Mouse (Mus musculus) embryo, embryonic 11.5 days (tissue): Measurements from ENCODE around the gene Nemf.
"Not testable (repeated sequence)": the region's sequence is repeated elsewhere in the genome, so short reads cannot be mapped to it uniquely, and the experiment has no call there.

Experiments
- DNase-seq: peaks from one replicate; pipeline ENCODE4 v3.0.0-alpha.2; 2012; ENCODE audit warnings: low read depth, low spot score

Nemf gene

DNA sequence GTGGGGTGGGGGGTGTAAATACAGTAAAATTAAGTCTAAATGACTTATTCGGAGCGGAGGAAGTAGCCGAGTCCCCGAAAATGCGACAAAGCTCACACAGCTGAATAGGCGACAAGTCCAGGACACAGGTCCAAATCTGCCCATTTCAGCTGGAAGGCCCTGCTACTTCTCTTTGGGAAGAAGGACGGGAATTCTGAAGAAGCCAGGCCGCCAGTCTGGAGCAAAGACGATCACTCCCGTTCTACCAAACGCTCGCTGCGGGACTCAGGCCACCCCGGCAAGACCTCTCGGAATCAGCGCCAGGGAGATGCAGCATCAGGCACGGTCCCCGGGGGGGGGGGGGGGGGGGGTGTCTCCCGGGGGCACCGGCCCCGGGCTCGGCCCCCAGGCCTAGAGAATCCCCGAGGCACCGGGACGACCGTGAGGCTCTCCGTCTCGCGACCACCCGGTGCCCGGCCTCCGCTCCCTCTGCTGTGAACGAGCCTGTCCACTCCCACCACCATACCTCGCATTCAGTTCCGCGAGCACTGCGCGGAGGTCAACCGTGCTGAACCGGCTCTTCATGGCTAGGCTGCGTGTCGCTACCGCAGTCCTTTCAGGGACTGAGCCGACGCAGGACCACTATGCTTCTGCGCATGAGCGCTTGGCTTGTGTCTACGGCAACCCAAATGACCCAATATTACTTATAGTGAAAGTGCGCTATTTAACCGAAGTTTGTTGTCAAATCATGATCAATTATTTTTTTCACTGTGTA, at the start of gene Nemf:
Gene Nemf, minus strand, starts transcription at position 620 of the 754 bp plus-strand sequence.
- peak; percentile 83 for DNase-seq

DNA sequence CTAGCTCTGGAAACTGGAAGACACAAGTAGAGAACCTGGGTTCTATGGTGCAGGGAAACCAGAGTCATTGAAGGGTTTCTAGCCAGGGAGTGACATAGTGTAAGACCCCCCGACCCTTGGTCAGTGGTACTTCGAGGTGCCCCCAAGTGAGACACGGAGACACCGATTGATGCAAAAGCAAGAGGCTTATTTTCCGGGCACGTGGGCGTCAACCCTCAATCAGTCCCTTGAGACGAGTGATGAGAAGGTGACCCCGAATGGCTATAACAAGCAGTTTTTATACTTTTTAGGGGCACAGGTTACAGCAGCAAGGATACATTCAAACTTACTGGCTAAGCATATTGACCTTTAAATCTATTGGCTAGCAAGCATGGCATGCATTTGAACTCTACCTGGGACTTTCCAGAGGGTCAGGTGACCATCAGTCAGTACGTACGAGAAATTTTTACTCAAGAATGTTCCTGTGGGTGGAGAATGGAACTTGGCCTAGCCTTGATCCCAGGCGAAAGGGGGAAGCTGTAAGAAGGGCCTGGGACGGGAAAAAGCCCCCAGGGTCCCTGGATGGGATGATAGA, 45.7 kb upstream of the Nemf start:
- no peak for DNase-seq

DNA sequence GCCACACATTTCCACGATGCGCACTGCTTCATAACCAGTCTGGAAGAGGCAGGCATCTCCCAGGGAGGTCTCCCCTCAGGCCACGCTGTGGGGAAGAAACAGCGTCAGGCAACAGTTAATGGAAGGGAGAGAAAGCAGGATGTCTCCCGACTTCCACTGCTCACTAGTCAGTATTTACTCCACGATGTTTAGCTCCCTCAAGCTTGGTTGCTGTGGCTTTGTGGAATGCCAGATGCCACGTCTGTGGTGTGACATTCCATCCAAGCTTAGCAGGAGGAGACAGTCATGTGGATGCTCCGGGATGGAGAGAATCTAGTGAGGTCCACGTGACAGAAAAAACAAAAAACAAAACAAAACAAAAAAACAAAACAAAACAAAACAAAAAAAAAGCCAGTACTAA, 45.1 kb upstream of the Nemf start:
- DNase-seq, result no peak

DNA sequence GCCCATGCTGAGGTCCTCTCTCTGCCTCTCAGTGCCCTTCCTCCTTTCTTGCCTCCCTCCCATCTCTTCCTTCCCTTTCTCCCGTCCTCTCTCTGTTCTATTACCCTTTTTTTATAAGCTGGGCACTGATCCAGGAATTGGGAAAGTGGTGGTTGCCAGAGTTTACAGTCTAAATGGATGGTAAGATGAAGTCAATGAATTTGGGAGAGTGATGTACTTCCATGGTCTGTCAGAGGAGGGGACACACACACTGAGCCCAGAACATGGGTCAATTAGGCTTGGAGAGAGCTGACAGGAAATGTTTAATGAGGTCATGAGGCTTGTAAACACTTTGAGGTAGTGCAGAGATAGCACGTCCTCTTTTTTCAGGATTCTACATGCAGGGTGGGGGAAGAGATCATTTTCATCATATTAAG, 43.9 kb upstream of the Nemf start:
- no peak for DNase-seq

DNA sequence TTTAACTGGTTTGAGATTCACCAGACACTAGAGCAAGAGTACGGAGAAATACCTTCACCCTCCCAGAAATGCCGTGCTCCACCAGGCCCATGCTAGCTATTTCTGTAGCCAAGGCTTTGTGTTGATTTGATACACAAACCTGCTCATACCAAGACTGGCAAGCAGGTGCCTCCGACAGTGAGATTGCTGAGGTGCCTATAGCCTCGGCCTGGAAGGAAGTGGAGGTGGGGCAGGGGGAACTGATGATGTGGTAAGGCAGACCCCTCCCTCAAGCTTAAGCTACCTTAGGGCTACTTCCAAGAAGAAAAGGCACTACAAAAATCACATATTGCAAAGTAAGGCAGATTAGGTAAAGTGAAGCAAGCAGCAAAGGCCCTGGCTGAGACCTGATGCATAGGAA, 43.4 kb upstream of the Nemf start:
- no peak for DNase-seq

DNA sequence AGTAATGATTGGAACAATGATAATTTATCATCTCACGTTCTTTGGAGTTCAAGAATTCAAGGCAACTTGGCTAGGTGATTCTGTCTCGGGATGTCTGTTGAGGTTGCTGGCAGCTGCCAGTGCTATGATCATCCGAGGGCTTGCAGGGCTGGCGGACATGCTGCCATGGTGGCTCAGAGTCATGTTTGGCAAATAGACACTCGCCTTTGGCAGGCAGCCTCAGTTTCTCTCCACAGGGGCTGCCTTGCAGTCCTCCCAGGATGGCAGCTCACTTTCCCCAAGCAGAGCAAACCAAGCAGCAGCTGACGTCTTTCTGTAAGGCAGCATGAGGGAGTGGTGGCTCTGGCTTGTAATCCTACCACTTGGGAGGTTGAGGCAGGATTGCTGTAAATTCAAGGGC, 37.5 kb upstream of the Nemf start:
- DNase-seq, result no peak

DNA sequence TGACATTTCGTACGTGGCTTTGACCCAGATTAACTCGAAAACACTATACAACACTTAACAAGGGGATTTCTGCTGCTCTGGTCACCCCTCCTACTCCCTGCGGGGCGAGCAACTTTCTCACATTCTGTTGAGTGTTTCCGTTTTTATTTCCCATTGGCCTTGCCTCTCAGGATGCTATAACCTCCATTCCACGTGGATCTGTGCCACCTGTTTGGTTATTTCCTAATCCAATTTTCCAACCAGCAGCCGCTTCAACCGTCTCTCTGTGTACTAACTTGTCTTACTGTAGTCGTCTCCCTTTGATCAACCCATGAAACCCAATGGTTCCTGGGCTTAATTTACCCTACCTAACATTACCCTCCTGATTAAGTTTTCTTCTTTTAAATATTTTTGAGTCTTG, 36.1 kb upstream of the Nemf start:
- no peak for DNase-seq

DNA sequence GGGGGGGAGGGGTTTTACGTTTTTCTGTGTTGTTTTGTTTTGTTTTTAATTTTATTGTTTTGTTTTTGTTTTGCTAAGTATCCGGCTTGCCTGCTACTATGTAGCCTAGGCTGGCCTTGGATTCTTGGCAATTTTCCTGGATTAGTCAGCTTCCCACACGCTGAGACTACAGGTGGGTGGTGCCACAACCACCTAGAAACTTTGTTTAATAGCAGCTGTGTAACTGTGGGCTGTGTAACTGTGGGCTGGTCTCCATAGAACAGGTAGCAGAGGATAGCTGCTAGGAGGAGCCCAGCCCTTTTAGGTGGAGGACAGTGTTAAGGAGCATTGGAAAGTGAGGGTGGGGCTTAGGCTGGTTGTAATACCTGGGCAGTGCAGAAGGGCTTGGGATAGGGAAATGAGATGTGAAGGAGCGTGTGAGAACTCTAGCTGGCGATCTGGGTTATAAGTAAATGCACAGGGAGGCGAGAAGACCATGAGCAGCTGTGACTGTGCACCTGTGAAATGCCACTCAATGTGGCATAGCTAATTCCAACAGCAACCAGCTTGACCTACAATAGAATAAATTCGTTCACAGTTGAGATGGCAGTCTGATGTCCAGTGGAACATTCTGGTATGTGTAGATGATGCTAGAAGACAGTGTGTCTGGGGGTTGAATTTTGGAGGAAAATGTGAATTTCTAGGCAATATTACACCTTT, 33.2 kb upstream of the Nemf start:
- no peak for DNase-seq

DNA sequence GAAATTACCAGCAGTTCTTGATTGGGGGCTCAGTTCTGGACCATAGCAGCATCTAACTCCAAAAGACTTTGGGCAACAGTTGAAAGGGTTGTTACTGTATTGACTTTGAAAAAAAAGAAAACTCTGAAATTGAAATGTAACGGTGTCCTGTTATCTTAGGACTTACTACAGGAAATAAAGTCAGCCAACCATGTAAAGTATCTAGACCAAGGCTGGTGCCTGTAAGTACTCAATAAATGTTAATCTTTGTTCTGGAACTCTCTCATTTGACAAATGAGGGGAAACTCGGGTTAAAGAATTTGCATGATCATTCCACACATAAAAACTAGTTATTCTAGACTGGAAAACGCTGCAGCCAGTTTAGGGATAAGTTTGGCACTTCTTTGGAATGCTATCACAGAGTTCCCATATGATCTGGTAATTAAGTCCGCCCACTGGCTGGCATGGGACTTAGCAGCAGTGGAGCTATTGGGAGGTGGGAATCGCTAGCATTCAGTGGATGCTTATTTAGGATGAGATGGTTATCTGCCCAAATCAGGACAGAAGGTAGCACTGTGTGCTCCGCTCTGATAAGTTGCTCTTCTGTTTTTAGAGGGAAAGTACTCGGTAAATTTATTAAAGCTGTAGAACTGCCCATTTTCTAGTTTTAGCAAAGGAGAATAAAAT, 32.4 kb upstream of the Nemf start:
- DNase-seq, result no peak

DNA sequence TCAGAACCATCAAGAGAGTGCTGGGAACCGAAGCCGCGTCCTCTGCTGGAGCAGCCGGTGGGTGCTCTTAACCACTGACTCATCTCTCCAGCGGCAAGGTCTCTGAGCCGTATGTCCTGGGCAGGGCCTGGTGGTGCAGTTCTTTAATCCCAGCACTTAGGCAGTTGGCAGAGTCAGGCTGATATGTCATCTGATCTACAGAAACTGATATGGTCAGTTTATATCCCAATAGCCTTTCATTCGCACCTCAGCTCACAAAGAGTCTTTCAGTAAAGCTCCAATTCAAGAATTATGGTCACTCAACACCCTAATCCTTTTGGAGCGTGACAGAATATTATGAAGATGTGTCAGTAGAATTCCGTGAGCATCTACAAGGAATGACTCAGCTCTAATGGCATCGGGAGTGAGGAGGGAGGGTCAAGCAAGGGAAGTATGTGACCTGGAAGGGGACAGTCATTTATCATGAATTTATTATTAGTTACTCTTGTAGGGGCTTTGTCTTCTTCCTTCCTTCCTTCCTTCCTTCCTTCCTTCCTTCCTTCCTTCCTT, 31.4 kb upstream of the Nemf start:
- DNase-seq, result no peak

DNA sequence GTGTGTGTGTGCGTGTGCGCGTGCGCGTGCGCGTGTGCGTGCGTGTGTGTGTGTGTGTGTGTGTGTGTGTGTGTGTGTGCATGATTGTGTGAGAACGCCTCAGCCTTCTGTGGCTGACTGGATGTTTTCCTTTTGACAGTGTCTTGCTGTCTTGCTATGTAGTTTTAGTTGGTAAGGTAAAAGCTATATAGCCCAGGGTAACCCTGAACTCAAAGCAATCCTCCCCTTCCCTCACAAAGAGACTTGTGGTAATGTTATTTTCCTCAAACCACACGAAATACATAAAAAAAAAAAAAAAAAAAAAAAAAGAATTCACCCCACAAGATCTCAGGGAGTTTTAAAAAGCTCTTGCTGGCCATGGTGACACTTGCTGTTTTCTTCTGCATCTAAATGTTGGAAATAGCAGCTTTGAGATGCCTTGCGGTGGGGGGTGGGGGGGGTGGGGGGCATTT, 29.3 kb upstream of the Nemf start:
- not testable (repeated sequence) for DNase-seq

DNA sequence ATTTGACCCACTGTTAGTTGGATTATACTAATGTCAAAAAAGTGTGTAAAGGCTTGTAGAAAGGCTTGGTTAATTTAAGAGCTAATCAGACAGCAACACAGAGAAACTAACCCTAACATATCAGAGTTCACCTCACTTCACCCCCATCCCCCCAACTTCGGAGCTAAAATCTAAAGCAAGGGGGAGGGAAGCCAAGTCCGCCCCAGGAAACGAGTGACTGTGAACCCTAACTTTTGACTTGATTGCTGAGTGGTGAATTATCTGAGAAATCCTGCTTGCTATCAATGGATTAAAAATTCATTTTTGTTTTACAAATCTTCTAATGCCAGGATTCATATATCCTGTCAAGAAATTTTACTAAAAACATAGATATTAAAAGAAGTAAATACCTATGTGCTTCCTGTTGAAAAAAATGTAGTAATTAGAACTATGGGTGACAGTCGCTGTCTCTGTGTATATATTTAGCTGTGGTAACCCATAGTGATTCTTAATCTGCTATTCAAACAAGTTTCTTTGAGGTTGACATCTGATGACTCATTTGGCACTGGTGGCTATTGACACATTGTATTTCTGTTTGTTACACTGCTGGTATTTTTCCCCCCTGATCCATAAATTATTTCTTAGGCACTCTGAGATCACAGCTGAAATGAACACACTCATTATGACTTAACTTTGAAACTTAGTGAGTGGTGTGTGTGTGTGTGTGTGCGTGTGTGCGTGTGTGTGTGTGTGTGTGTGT, 28.7 kb upstream of the Nemf start:
- no peak for DNase-seq

DNA sequence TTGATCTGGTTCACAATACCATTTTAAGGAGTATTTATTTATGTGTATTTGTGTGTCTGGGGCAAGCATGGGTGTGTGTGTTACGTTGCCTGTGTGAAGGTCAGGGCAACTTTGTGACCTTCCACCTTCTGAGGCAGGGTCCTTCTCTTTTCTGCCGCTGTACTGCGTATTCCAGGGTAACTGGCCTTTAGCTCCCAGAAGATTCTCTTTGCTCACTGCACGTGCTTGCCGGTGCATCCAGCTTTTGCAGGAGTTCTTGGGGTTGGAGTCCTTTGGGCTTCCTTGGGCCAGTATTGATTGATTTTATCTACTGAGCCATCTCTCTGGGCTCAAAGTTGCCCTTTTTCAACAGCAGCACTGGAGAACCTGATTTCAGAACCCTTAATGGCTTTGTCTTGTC, 27.6 kb upstream of the Nemf start:
- no peak for DNase-seq

DNA sequence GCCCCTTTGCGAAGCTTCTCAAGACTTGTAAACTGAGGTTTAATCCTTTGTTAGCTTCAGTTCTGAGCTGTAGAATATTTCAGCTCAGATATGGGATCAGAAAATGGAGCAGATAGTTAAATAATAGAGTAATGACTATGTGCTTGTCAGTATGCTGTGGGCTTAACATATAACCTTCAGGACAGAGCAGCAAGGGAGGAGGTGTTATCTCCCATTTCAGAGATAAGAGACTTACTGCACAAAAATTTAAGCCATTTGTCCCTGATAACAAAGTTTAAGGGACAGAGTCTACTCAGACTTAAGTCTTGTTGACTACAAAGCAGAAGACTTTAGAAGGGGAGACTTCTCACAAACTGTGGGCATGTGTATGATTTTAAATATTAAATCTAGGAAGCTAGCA, 25.9 kb upstream of the Nemf start:
- DNase-seq, result no peak

DNA sequence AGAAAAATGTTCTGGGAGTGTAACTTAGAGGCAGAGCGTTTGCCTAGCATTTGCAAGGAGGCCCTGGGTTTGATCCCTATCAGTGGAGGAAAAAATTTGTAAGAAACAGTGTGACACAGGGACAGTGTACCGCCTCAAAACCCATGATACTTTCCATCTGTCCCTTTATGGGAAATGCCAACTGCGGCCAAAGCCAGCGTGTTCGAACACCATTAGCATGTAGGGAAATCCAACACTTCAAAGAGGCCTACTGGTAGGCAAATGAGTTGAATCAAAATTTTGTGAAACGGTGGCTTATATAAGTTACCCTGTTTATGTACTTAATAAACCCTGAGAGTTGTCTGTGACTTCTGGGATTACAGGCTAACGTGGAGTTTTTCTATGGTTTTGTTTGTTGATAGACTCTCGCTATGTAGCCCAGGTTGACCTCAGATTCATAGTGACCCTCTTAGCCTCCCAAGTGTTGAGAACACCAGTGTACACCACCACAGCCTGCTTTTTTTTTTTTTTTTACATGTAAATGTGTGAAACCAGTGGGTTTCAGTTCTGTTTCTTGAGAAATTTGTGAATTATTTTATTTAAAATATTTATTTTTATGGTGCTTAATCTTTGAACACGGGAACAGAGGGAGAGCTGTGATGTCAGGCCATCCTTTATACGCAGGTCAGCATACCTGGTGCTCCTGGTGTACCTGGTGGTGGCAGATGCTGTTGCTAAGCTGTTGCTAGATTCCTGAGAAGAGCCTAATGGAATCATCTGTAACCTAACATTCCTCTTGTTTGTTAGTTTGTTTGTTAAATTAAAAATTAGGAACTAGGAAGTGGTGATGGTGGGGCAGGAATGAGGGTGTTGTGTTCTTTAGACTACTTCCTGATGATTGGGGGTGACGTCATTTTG, 21.8 kb upstream of the Nemf start:
- no peak for DNase-seq

DNA sequence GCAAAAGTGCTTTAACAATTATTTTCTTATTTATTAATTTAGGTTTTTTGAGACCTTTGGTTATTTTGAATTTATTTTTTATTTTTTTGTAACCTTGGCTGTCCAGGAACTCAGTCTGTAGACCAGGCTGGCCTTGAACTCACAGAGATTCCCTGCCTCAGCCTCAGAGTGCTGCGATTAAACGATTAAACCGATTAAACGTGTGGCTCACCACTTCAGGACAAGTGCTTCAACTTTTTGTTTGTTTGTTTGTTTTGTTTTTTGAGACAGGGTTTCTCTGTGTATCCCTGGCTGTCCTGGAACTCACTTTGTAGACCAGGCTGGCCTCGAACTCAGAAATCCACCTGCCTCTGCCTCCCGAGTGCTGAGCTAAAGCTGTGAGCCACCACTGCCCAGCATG, 20.7 kb upstream of the Nemf start:
- DNase-seq, result not testable (repeated sequence)

DNA sequence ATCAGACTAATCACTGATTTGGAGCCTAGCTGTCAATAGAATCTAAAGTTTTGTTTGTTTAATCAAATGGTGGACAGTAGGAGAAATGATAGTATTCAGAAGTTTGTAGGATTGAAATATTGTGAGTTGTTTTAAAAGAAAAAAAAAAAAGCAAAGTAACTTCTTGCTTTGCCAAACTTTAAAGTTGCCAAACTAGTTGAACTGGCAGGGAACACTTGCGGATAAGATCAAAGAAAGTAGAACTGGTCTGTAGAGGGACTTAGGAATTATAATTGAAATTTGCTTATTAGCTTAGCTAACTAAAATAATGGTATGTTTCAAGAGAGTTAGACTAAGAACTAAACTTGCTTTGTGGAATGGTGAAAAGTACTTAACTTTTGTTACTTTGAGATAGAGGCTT, 20.2 kb upstream of the Nemf start:
- DNase-seq, result no peak

DNA sequence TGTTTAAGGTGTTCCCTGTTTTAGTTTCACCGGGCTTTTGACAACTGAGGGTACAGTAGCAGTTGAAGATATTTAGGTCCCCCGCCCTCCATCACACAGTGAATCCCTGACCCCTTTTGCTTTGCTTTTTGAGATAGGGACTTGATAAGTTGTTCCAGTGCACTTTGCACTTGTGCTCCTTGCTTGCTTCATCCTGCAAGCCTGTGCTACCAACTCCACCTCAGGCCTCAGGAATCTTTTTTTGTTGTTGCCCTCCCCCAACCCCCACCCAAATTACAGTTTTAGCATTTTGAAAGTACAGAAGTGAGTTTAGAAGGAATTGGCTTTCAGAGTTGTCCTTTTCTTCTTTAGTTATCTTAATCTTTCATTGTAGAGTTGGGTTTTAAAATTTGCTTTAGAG, 19.2 kb upstream of the Nemf start:
- no peak for DNase-seq

DNA sequence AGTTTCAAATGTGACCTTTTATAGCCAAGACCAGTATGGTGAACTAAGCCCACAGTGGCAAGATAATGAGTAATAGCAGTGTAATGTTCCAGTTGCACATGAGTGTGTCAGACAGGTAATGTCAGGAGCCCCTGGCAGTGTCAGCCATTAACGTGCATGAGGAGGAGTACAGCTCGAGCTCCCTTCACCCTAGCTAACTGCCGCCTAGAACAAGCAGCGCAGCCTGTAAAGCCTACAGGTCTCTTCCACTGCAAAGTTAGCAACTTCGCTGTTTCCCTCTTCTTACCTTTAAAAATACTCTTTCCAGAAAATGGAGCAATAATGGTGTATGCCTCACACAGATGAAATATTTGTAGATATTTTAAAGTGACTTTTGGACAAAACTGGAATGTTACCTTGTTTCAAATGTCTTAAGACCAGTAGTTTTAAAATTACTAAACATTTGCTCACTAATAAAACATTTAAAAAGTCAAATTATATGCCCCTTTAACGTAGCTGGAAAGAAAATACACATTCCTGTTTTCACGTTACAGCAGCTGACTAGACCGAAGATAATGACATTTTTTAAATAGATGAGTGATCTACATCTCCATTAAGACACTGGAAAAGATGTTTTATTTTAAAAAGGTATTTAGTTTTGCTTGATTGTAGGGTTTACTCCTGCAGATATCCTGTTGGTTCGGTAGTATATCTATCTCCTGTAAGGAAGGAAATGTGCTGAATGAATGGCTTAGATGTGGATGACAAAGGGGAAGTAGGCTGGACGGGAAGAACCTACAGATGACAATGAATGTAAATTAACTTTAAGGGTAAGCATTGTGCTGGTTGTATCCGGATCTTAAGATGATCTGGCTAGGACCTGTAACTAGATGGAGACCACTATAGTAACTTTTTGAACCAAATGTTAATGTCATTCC, 17.1 kb upstream of the Nemf start:
- DNase-seq, result no peak
